Mouse (Mus musculus) liver, adult 10 weeks (tissue): ENCODE data around the gene Olfr1349. TPM values are rescaled to one million over a fixed set of nuclear protein-coding genes. Genes with fewer than 3 reads are reported as not detected.

Experiments used
- polyA plus RNA-seq: library from polyadenylated mRNA; stranded (reverse); fragments of 350-450 nt; fragmentation: Illumina TruSeq; extraction: RNeasy Lipid Tissue Mini Kit (QIAGEN cat#74804); gene quantifications from one replicate; pipeline ENCODE4 v1.2.3, GENCODE M21; 2014; ENCODE audit warnings: low read depth, low replicate concordance

The Olfr1349 gene
- not detected for polyA plus RNA-seq

DNA sequence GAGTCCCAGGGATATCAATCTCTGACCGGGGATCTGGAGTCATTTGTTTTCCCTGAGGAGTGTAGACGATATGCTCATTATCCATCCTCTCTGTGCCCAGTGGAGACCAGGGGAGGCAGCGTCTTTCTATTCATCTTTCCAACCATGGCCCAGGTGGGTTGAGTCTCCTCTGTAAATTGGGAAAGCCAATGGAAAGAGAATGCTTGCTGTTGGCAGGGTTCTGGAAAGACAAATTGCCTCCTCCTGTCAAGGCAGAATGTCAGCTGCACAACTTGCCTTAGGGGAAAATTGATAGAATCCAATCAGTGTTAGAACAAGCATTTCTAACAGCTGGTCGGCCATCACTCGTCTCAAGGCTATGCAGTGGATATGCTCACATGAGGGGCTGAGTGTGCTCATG, at the start of gene Olfr1349:
TSS of gene Olfr1349 (minus strand) at position 101 of the 400 bp plus-strand sequence.

DNA sequence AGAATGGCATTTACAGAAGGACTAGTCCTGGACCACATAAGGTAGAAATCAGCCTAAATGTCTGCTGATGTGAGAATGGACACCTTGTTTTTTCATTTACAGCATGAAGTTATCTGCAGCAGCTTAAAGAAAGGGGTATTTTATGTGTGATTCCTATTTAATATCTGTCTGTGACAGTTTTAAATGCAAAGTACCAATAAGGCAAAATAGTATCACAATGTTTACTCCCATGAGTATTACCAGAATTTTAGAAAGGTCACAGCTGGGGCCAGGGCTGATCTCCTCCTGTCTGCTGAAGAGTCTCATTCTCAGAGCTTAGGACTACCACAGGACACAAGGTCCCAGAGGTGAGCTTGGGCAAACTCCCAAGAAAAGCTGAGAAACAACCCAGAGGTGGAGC, 41.8 kb upstream of the Olfr1349 start, which contains the start of gene Olfr1350:
TSS of gene Olfr1350 (plus strand) at position 301 of the 400 bp plus-strand sequence.

DNA sequence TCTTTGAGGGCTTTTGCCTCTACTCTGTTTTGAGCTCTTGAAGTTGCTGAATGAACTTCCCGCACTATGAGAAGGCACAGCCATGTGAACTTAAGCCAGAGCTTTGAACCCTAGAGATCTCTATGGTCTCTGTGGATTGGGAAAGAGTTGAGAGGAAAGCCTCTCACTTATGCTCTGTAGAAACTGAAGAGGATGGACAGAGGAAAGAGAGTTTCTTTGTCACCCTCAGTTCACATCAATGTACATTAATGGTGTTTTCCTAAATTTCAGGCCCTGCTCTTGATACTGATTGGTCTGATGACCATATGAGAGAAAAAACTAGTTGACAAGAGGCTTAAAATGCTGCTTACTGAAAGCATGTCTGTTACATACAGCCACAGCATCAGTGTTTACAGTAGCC, 14.1 kb downstream of the Olfr1349 start, which contains the start of gene Olfr1348:
TSS of gene Olfr1348 (minus strand) at position 101 of the 400 bp plus-strand sequence.

DNA sequence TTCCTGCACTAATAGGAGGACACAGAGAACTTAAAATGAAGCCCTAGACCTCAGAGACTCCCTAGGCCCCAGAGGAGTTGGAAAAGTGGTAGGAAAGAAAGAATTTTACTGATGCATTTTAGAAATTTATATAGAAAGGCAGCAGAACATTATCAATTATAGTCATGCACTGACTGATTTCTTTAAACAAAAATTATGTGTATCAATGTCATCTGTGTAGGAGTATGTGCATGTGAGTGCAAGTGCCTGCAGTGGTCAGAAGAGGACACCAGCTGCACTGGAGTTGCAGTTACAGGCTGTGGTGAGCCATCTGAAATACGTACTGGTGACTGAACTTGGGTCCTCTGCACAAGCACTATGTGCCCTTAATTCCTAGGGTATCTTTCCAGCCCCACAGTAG, 23.1 kb downstream of the Olfr1349 start, which contains the start of gene Olfr1347:
TSS of gene Olfr1347 (minus strand) at position 101 of the 400 bp plus-strand sequence.

DNA sequence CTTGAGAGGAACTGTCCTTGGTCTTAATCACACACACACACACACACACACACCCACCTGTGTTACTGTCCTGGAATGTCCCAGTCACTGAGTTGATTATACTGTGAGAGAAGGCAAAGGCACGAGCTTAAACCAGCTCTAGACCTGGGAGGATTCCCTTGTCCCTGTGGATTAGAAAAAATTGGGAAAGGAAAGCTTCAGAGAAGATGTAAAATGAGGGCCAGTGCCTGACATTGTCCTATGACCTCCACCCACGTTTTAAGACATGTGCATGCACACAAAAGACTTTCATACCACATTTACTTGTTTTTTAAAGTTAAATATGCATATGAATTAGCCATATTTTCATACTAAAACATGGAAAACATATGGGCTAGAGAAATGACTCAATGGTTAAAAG, 35.9 kb downstream of the Olfr1349 start, which contains the start of gene Olfr5:
TSS of gene Olfr5 (minus strand) at position 101 of the 400 bp plus-strand sequence.

DNA sequence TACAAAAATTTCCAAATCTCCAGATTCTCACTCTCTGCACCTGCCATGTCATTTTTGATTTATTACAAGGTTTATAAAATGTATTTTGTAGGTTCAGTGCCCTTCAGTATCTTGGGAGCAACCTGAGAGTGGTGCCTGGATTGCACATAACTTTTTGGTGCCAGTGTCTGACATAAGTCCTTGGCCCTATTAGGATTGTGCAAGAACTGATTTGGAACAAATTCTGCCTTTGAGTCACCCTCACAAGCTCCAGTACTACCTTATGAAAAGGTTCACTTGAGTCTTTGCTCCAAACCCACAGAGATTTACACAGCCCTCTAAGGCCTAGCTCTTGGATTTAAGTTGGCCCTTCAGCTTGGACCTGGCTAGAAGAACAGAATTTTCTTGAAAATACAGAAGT, 55.8 kb downstream of the Olfr1349 start, which contains the start of gene Olfr1346:
TSS of gene Olfr1346 (plus strand) at position 151 of the 400 bp plus-strand sequence.

Other genes starting within 250 kb of the Olfr1349 start
- 2.7 TPM for gene Zfp667, start 236.4 kb downstream of the Olfr1349 start, polyA plus RNA-seq
- 0.58 TPM for gene Zfp583, start 191.7 kb downstream of the Olfr1349 start, polyA plus RNA-seq
- not detected for gene Gm3854, start 179.2 kb downstream of the Olfr1349 start, polyA plus RNA-seq
- gene Zfp78, start 159.7 kb downstream of the Olfr1349 start, polyA plus RNA-seq, result 2.0 TPM
- 1.4 TPM for gene Zfp28, start 139.7 kb downstream of the Olfr1349 start, polyA plus RNA-seq
- not detected for gene Smim17, start 124.2 kb downstream of the Olfr1349 start, polyA plus RNA-seq
- not detected for gene Gm20715, start 112.7 kb downstream of the Olfr1349 start, polyA plus RNA-seq
- gene Olfr1344, start 84.3 kb downstream of the Olfr1349 start, polyA plus RNA-seq, result not detected
- not detected for gene Olfr1336, start 66.8 kb downstream of the Olfr1349 start, polyA plus RNA-seq
- not detected for gene Olfr1346, start 55.8 kb downstream of the Olfr1349 start, polyA plus RNA-seq
- gene Olfr5, start 36.0 kb downstream of the Olfr1349 start, polyA plus RNA-seq, result not detected
- gene Olfr1347, start 23.2 kb downstream of the Olfr1349 start, polyA plus RNA-seq, result not detected
- not detected for gene Olfr1348, start 14.2 kb downstream of the Olfr1349 start, polyA plus RNA-seq
- not detected for gene Olfr1350, start 41.9 kb upstream of the Olfr1349 start, polyA plus RNA-seq
- gene Zim1, start 173.5 kb upstream of the Olfr1349 start, polyA plus RNA-seq, result 0.08 TPM
- gene Peg3, start 207.5 kb upstream of the Olfr1349 start, polyA plus RNA-seq, result 7.1 TPM
- not detected for gene Usp29, start 207.6 kb upstream of the Olfr1349 start, polyA plus RNA-seq